Mouse (Mus musculus): Measurements from ENCODE around the gene Katnbl1.
"Not testable (repeated sequence)": the region's sequence is repeated elsewhere in the genome, so short reads cannot be mapped to it uniquely, and the experiment has no call there.

Gene Katnbl1

DNA sequence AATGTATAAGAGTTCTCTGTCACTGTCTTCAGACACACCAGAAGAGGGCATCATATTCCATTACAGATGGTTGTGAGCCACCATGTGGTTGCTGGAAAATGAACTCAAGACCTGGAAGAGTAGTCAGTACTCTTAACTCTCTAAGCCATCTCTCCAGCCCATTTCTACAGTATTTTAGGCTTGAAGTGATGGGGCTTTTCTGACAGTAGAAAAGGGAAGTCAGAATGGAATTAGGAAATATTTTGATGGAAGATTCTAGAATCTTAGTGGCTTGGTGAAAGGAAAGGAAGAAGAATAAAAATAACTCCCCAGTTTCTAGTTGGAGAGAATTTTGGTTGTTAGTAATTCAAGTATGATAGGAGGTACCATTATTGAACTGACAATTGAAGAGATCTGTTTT, 14.9 kb downstream of the Katnbl1 start:
- no peak for DNase-seq (ENCODE audit: low read depth)

GRCm38 (mm10) chr2:112396649-112397048, 17.6 kb downstream of the Katnbl1 start:
- no peak for DNase-seq (ENCODE audit: low read depth)

DNA sequence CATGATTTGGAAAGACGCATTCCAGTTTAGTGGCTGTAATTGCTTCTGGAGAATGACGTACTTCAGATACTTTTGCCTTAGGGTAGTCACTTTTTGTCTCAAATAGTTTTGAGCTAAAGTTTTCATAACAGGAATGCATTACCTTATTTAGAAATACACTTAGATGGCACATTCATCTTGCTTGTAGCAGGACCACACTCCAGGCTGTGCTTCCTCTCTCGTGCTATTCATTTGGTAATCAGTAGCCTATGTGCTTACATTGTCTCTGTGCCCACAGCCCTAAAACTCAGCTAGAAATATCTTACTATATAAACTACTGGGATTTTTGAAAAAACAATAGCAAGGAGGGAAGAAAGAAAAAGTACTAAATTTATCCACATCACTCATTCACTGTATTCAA, 28.0 kb downstream of the Katnbl1 start:
- no peak for DNase-seq (ENCODE audit: low read depth)

- no peak for DNase-seq (ENCODE audit: low read depth)
Measured at GRCm38 (mm10) chr2:112425308-112425707, 46.3 kb downstream of the Katnbl1 start.

- not testable (repeated sequence) for DNase-seq (ENCODE audit: low read depth)
Measured at GRCm38 (mm10) chr2:112428534-112428933, 49.5 kb downstream of the Katnbl1 start.

DNA sequence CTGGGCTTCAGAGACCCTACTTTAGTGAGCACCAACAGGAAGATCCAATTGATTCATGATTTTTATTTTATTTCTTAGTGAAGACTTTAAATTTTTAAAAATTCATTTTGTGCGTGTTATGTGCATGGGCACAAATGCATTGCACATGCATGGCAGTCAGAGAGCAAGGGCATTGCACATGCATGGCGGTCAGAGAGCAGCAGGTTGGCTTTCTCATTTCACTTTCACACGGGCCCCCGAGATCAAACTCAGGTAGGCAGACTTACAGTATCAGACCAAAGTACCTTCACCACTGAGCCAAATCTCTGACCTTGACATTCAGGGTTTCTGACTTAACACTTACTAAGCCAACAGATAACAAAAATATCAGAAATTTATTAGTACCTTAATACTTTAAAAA, 50.7 kb downstream of the Katnbl1 start:
- no peak for DNase-seq (ENCODE audit: low read depth)

GRCm38 (mm10) chr2:112430403-112430802, 51.4 kb downstream of the Katnbl1 start:
- DNase-seq (ENCODE audit: low read depth): no peak

DNA sequence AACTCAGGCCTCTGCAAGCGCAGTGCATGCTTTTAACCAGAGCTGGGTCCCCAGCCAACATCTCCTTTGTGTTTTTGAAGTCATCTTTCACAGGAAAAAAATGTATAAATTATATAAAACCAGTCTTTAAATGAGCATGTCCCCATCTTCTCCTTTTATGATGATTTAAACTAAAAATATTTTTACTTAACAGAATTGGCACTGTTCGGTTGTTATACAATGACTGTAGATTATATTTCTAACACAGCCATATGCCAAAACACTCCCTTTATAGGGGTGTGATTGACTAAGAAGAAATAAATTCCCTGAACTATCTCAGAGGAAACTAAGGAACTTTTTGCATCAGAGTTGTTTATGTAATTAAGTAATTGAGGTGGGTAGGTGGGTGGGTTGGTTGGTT, 53.5 kb downstream of the Katnbl1 start:
- DNase-seq (ENCODE audit: low read depth): no peak

DNA sequence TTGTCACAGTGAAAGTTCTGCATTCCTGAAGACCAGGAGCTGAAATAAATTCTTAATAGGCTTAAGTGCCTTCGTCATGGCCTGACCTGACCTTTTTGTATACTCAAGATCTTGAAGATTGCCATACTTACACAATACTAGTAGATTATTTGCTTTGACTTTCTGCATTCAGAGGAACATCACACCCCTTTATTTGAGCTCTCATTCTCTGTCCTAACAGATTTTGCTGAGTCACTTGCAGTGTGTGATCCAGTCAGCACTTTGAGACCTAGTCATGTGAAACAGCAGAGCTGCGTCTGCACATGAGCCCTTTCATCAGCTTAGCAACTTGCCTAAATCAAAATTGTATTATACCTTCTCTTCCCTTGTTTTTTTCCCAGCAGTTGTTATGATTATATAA, 54.3 kb downstream of the Katnbl1 start:
- no peak for DNase-seq (ENCODE audit: low read depth)

GRCm38 (mm10) chr2:112436292-112436691, 57.3 kb downstream of the Katnbl1 start:
- DNase-seq (ENCODE audit: low read depth): no peak

DNA sequence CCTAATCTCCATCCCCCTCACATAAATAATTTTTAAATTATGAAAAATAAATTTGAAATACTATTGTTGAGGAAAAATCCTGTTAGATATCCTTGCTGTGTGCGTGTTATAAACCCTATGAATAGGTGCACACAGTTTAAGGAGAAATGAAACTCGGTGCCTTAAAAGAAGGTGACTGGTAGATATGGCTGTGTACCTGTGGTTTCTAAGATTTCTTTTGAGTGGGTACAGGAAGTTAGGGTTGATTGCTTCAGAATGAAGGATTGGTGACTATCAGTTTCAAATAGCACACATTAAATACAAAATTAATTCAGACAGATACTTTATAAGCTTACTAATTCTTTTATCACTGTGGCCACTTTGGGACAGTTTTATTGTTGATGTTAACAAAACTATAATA, 58.6 kb downstream of the Katnbl1 start:
- no peak for DNase-seq (ENCODE audit: low read depth)

DNA sequence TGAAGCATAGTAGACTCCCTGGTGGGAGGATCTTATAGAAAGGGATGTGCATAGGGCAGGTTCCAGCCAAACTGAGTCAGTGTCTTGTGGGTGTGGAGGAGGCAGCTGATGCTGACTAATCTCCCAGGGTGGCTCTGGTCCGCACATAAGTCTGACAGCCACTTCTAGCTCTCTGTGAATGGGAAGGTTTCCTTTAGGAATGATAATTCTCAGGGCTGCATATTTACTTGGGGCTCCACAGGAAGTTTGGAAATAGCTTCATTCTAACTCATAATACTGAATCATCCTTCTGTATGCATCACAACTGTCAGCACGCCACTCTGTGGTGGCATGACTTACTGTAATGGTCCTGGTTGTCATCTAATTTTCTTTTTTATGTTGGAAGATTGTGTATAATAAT, 64.5 kb downstream of the Katnbl1 start:
- no peak for DNase-seq (ENCODE audit: low read depth)

- no peak for DNase-seq (ENCODE audit: low read depth)
Measured at GRCm38 (mm10) chr2:112445511-112445910, 66.5 kb downstream of the Katnbl1 start.

- DNase-seq (ENCODE audit: low read depth): not testable (repeated sequence)
Measured at GRCm38 (mm10) chr2:112448046-112448445, 69.0 kb downstream of the Katnbl1 start.

DNA sequence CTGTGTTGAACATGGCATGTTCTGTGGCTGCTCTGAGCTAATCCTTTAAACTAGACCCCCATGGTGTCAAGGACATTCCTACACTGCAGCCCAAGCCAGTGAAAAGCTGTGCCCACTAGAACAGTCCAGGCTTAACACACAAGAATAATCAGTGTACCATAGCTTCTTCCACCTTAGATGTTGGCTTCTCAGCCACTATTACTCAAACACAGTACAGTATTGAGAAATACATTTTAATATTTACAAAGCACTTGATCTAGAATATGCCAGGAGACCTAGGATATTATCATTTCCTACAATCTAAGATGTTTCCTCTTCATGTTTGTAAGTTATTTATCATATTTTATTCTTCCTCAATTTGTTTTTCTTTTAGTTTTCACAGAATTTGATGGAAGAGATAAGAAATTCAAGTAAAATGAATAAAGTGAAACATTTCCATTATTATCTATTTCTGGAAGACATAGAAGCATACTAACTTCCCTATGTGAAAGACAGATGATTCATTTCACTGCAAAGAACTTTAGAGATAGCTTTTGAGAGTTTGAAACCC, 69.6 kb downstream of the Katnbl1 start:
- DNase-seq (ENCODE audit: low read depth): no peak

DNA sequence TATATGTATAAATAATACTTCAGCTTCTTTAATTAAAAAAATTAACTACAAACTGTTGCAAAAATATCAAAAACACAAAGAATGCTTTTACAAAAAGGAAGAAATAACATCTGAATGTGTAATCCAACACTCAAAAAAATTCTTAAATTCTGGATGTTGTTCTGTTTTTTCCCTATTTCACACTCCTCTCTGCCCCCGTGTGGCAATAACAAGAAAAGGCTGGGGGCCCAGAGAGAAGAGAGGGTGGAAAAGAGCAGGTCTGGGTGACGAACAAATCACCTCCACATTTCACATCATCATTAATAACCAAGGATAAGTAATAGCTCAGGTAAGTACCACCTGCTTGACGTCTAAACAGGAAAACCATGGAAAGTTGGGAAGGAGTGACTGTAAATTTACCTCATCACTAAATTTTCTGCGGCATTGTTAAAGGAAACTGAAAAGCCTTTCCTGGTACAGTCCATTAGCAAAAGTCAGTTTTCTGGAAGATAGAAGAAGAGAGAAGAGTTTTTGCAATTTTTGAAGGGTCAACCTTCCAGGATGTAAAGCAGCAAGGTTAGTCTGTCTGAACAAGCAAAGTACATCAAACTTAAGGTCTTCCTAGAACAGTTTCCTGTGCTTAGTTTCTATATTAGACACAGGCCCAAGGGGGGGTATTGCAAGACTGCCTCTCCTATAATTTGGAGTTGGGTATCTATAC, 70.7 kb downstream of the Katnbl1 start:
- DNase-seq (ENCODE audit: low read depth): peak; percentile 54

DNA sequence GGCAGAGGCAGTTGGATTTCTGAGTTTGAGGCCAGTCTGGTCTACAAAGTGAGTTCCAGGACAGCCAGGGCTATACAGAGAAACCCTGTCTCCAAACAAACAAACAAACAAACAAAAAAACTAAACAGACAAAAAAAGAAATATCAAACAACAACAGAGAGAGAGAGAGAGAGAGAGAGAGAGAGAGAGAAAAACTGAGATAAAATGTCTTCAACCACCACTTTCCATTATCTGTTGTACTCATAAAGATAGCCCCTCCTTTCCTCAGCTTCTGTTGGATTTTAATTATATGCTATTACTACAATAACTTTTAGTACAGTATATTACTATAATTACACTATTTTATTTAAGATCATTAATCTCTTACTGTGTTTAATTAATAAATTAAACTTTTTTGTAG, 73.5 kb downstream of the Katnbl1 start:
- not testable (repeated sequence) for DNase-seq (ENCODE audit: low read depth)

- DNase-seq (ENCODE audit: low read depth): peak; percentile 12
Measured at GRCm38 (mm10) chr2:112454125-112454861, 75.3 kb downstream of the Katnbl1 start.

DNA sequence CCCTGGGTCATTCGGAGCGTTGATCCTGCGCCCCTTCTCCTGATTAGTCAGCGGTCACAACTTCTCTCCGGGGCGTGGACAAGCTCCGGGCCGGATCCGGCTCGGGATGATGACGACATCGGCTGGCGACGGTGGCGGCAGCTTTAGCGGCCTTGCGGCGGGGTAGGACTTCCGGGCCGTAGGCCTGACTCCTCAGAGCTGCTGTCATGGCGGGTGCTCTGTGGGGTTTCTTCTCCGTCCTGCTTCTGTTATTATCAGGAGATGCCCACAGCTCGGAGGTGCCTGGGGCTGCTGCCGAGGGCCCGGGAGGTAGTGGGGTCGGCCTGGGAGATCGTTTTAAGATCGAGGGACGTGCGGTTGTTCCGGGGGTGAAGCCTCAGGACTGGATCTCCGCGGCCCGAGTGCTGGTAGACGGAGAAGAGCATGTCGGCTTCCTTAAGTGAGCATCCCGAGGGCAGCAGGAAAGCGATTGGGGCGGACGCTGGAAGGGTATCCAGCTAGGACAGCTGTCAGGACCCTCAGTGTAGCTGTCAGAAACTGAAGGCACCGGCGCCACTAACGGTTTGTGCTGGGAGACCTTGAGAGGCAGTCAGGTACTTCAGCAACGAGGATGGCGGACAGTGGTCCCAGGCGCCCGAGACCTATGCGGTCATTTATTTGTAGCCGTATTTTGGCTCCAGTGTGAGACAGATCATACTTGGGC, 76.0 kb downstream of the Katnbl1 start, which contains the start of gene Emc7:
Gene Emc7, plus strand, starts transcription at position 136 of the 703 bp plus-strand sequence.
- peak; percentile 94 for DNase-seq (ENCODE audit: low read depth)

DNA sequence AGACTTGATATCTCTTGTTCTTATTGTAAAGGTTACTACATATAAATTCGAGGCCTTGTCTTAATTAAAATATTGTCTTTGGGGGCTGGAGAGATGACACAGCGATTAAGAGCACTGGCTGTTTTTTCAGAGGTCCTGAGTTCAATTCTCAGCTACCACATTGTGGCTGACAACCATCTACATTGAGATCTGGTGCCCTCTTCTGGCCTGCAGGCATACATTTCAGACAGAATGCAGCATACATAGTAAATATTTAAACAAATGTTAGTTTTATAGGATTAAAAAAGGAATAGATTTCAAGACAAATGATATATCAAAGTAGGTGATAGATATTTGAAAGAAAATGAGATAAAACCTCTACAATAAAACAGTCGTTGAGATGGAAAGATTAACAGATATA, 81.5 kb downstream of the Katnbl1 start:
- no peak for DNase-seq (ENCODE audit: low read depth)

Measured in naive thymus-derived CD4-positive, alpha-beta T cell, adult 2 months (primary cell).